Mouse (Mus musculus) thymus, adult 2 months (tissue): ENCODE measurements around the gene Olfr1043. TPM values are rescaled to one million over a fixed set of nuclear protein-coding genes. Genes with fewer than 3 reads are reported as not detected.

Experiments used
- DNase-seq: peaks from one replicate; pipeline ENCODE4 v3.0.0; 2021
- H3K27ac ChIP-seq: fragments of 200-500 bp; 2 replicates; pipeline ENCODE4 v1.5.1; 2012; ENCODE audit warnings: low read length, control low read depth; ENCODE audit not compliant: control insufficient read depth, insufficient read depth
- H3K27me3 ChIP-seq: fragments of 200-500 bp; 2 replicates; pipeline ENCODE4 v1.6.1; 2012; ENCODE audit warnings: mild to moderate bottlenecking, low read length, moderate library complexity, mixed read lengths; ENCODE audit not compliant: control insufficient read depth, insufficient read depth
- H3K36me3 ChIP-seq: fragments of 200-500 bp; 2 replicates; pipeline ENCODE4 v1.6.1; 2012; ENCODE audit warnings: mild to moderate bottlenecking, low read length, moderate library complexity; ENCODE audit not compliant: control insufficient read depth, insufficient read depth
- H3K4me1 ChIP-seq: fragments of 200-500 bp; replicated peaks from 2 replicates; pipeline ENCODE4 v1.6.1; 2012; ENCODE audit warnings: low read length; ENCODE audit not compliant: control insufficient read depth, insufficient read depth
- H3K4me3 ChIP-seq: fragments of 200-500 bp; 2 replicates; pipeline ENCODE4 v1.5.1; 2012; ENCODE audit warnings: mild to moderate bottlenecking, low read length, control low read depth, moderate library complexity; ENCODE audit not compliant: control insufficient read depth, insufficient read depth
- CTCF ChIP-seq: fragments of 200-500 bp; IDR thresholded peaks from 2 replicates; pipeline ENCODE4 v1.5.1; 2012; ENCODE audit warnings: mild to moderate bottlenecking, control low read depth, low read length, moderate library complexity, borderline replicate concordance; ENCODE audit not compliant: control insufficient read depth, poor library complexity, insufficient read depth; ENCODE audit errors: extremely low read depth
- POLR2A ChIP-seq: fragments of 200-500 bp; IDR thresholded peaks from 2 replicates; pipeline ENCODE4 v1.6.1; 2012; ENCODE audit warnings: mild to moderate bottlenecking, low read length, control low read depth, moderate library complexity; ENCODE audit not compliant: control insufficient read depth, poor library complexity, insufficient read depth; ENCODE audit errors: extremely low read depth
- WGBS: fragments of 180-500 bp; shearing (Covaris S2); methylation state at CpG from one replicate; pipeline ENCODE4 v1.1.7; 2018; 5-methylcytosine and 5-hydroxymethylcytosine counted together
- polyA plus RNA-seq: library from polyadenylated mRNA; depleted of rRNA; stranded (reverse); fragments of >200 nt; gene quantifications from 2 replicates; pipeline ENCODE4 v1.2.3, GENCODE M21; 2012; rRNA removed

Olfr1043 gene
- polyA plus RNA-seq, 1 experiment = not detected

GRCm38 (mm10) chr2:86146632-86147031, 20.7 kb downstream of the Olfr1043 start, which contains the start of gene Olfr1040:
Gene Olfr1040 (minus strand): TSS chr2:86146732.
- no peaks in the 10 kb centered on the region for H3K4me1 ChIP-seq
- WGBS = 84% methylated on average over 1 of the region's 1 CpGs
- H3K36me3 ChIP-seq = no peaks in the 10 kb centered on the region
- no peak within 1 kb of the TSS for H3K27ac ChIP-seq
- no peak within 1 kb of the TSS for H3K4me3 ChIP-seq
- DNase-seq = no peak
- no peak for TF ChIP-seq CTCF
- no peak for TF ChIP-seq POLR2A
- H3K27me3 ChIP-seq = no peaks in the 10 kb centered on the region

- Histone ChIP-seq H3K4me1 (no peaks in the 10 kb centered on the region), H3K4me3 (no peak within 1 kb of the TSS), H3K27ac (no peak within 1 kb of the TSS), H3K27me3 (no peaks in the 10 kb centered on the region), H3K36me3 (no peaks in the 10 kb centered on the region)
- 96% methylated on average over 1 of the region's 1 CpGs for WGBS
- no peak for DNase-seq
- TF ChIP-seq CTCF (no peak), POLR2A (no peak)
Measured at GRCm38 (mm10) chr2:86135828-86136227, 31.5 kb downstream of the Olfr1043 start, which contains the start of gene Olfr1039. Gene Olfr1039 (minus strand): TSS chr2:86135928.

Other genes with a start within 250 kb of the Olfr1043 start
- gene Olfr1026, start 246.0 kb downstream of the Olfr1043 start, polyA plus RNA-seq = not detected in 2 replicates
- gene Olfr1028, start 217.1 kb downstream of the Olfr1043 start, polyA plus RNA-seq = not detected in 2 replicates
- not detected in 2 replicates for gene Olfr1029, start 193.6 kb downstream of the Olfr1043 start, polyA plus RNA-seq
- gene Olfr1030, start 188.2 kb downstream of the Olfr1043 start, polyA plus RNA-seq = not detected in 2 replicates
- gene Olfr1031, start 177.2 kb downstream of the Olfr1043 start, polyA plus RNA-seq = not detected in 2 replicates
- gene Olfr1032, start 162.0 kb downstream of the Olfr1043 start, polyA plus RNA-seq = not detected in 2 replicates
- gene Olfr1033, start 146.9 kb downstream of the Olfr1043 start, polyA plus RNA-seq = 0.39 and 0.56 TPM in 2 replicates
- 0.04 TPM in 2 replicates for gene Olfr1034, start 121.7 kb downstream of the Olfr1043 start, polyA plus RNA-seq
- not detected in 2 replicates for gene Olfr1036, start 93.5 kb downstream of the Olfr1043 start, polyA plus RNA-seq
- not detected in 2 replicates for gene Olfr1037, start 80.1 kb downstream of the Olfr1043 start, polyA plus RNA-seq
- not detected in 2 replicates for gene Olfr1039, start 31.6 kb downstream of the Olfr1043 start, polyA plus RNA-seq
- not detected in 2 replicates for gene Olfr1040, start 20.8 kb downstream of the Olfr1043 start, polyA plus RNA-seq
- gene Olfr1042, start 5.7 kb downstream of the Olfr1043 start, polyA plus RNA-seq = not detected in 2 replicates
- not detected in 2 replicates for gene Olfr1044, start 10.3 kb upstream of the Olfr1043 start, polyA plus RNA-seq
- gene Olfr52, start 18.2 kb upstream of the Olfr1043 start, polyA plus RNA-seq = not detected in 2 replicates
- gene Olfr1045, start 35.5 kb upstream of the Olfr1043 start, polyA plus RNA-seq = not detected in 2 replicates
- not detected in 2 replicates for gene Olfr1046, start 51.8 kb upstream of the Olfr1043 start, polyA plus RNA-seq
- not detected in 2 replicates for gene Olfr1047, start 63.9 kb upstream of the Olfr1043 start, polyA plus RNA-seq
- gene Olfr1048, start 72.8 kb upstream of the Olfr1043 start, polyA plus RNA-seq = not detected in 2 replicates
- not detected in 2 replicates for gene Olfr1049, start 90.8 kb upstream of the Olfr1043 start, polyA plus RNA-seq
- not detected in 2 replicates for gene Olfr1051, start 111.6 kb upstream of the Olfr1043 start, polyA plus RNA-seq
- gene Olfr1052, start 124.9 kb upstream of the Olfr1043 start, polyA plus RNA-seq = not detected in 2 replicates
- gene Olfr1053, start 147.8 kb upstream of the Olfr1043 start, polyA plus RNA-seq = not detected in 2 replicates
- gene Olfr1054, start 167.9 kb upstream of the Olfr1043 start, polyA plus RNA-seq = not detected in 2 replicates
- gene Olfr1055, start 182.8 kb upstream of the Olfr1043 start, polyA plus RNA-seq = not detected in 2 replicates
- not detected in 2 replicates for gene Olfr1056, start 194.9 kb upstream of the Olfr1043 start, polyA plus RNA-seq
- not detected in 2 replicates for gene Olfr1057, start 210.9 kb upstream of the Olfr1043 start, polyA plus RNA-seq
- gene Olfr1058, start 221.0 kb upstream of the Olfr1043 start, polyA plus RNA-seq = not detected in 2 replicates
- gene Olfr1061, start 246.5 kb upstream of the Olfr1043 start, polyA plus RNA-seq = not detected in 2 replicates